Mouse (Mus musculus) brain, adult 2 months (tissue): Measurements from ENCODE around the gene Arpc5.
"Not testable (repeated sequence)": the region's sequence is repeated elsewhere in the genome, so short reads cannot be mapped to it uniquely, and the experiment has no call there.

Source experiments
- DNase-seq: peaks from one replicate; pipeline ENCODE4 v3.0.0; 2011; ENCODE audit warnings: low read depth, low spot score

Gene Arpc5

DNA sequence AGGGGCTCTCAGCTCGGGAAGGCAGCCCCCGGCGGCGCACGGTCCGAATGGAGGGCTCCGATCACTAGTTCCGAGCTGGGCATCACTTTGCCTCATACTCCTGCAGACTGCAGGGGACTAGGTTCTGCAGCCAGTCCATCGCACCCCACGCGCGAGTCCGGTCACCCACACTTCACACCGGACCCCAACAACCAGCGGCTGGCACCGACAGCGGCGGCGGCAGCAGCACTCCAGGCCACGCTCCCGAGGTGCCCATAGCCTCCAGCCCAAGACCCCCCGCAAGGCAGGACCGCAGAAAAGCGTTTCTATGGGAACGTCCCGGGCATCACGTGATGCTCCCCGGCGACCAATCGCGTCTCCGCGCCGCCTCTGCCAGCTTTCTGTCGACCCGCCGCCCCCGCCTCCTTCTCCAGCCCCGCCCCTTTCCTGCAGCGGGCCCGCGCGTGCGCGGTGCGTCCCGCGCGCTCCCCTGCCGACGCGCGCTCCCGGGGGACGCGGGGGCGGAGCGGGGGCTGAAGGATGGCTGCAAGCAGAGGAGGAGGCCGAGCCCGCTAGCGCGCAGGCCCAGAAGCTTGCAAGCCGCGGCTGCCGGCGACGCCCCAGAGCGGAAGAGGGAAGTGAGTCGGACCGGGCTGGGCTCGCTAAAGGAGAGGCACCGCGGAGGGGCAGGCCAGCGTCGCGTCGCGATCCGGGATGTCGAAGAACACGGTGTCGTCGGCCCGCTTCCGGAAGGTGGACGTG is at the start of gene Arpc5, which contains the start of gene Rgl1:
Arpc5 (plus strand) TSS at position 511 of the 741 bp plus-strand sequence.
Rgl1 (minus strand) TSS at position 320 of the 741 bp plus-strand sequence.
- peak; percentile 99 for DNase-seq

DNA sequence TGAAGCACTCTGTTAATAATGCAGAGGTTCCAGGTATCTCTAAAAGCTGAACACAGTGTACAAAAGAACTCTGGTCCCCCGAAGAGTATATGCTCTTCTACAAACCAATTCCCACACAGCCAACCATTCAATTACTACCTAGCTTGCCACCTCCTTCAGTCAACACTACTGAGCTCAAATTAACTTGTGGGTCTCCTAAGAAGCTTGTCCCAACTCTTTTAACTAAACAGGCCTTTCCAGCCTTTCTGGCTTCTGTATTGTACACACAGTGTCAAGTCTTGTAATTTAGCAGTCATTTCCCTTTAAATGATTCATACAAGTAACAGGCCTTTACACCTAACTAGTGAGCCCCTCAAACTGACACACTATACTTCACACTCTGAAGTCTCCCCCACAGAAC is 49.0 kb upstream of the Arpc5 start:
- no peak for DNase-seq

- DNase-seq, result no peak
Measured at GRCm38 (mm10) chr1:152718200-152718599, 48.1 kb upstream of the Arpc5 start.

DNA sequence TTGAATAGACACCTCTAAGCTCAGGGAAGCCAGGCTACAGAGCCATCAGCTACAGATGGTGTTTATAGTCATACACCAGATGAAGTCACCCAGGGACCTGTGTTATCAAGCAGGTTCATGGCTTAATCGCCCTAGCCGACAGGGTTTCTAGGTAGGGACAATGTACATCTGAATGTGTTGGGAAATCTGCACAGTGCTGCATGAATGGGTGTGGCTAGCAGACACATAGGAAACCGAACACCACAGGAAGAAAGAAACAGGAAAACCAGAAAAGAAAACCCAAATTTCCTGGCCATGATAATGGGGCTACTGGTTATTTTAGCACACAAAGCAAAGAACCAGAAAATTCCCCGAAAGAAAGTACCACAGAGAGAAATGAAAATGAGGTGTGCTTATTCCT is 45.4 kb upstream of the Arpc5 start:
- no peak for DNase-seq

DNA sequence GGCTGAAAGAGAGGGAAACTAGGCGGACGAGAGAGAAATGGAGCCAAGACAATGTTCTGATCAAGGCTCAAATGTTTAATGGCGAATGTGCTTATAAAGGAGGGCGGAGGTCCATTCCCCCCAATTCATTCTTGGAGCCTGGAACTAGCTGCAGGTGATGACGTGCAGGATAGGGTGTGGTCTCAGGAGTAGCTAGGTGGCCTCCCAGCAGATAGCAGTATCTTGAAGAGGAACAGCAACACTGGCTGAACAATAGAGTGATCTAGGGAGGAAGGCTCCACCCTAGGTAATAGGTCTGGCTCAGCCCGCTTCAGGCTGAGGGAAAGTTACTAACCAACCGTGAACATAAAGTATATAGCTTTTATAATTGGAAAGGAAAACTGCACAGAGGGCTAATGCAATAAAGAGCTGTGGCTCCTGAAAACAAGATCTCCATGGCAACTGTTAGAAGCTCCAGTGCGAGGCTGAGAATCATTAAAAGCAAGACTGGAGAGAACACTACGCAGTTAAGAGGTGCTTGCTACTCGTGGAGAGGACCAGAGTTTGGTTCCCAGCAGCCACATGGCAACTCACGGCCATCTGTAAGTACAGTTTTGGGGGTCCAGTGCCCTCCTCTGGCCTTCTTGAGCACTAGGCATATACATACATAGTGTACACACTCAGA is 44.7 kb upstream of the Arpc5 start:
- peak; percentile 14 for DNase-seq

GRCm38 (mm10) chr1:152724286-152724685 is 42.1 kb upstream of the Arpc5 start:
- peak; percentile 26 for DNase-seq

- no peak for DNase-seq
Measured at GRCm38 (mm10) chr1:152726095-152726494, 40.2 kb upstream of the Arpc5 start.

DNA sequence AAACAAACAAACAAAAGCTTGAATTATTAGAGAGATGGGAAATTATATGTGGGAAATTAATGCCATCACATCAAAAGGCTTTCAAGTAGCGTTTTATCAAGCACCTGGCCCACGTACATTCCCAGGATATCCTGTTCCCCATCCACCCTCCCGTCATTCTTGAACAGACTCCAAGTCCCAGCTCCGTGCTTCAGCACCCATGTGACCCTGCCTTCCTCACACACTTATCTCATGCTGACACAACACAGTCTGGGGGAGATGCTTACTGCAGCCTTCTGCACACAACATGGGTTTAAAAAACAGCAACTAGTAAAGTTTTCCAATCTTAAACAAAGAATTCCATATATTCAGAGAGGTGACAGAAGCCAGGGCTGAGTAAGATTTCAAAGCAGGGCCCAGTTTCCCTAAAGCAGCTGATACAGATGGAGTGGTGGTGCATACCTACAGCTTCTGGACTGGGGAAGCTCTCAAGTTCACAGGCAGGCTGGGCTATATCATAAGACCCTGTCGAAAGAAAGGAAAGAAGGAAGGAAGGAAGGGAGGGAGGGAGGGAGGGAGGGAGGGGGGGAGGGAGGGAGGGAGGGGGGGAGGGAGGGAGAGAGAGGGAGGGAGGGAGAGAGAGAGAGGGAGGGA is 38.6 kb upstream of the Arpc5 start:
- DNase-seq, result no peak

- DNase-seq, result no peak
Measured at GRCm38 (mm10) chr1:152738793-152739192, 27.5 kb upstream of the Arpc5 start.

DNA sequence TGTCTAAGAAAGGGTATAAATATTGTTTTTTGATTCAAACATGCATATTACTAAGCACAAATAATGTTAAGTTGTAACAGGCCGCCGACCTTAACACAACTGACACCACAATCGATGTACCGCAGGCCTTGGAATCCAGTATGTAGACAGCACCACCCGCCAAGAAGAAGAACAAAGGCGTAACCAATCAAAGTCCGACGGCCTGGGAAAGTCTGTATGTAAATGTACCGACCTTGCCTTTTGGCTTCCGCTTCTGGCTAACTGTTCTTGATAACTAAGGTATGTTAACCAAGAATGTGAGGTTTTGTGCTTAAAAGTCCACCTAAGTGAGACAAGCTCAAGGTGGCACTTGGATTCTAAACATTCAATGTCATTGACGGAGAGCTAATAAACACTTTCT is 27.0 kb upstream of the Arpc5 start:
- no peak for DNase-seq

GRCm38 (mm10) chr1:152743095-152743826 is 23.1 kb upstream of the Arpc5 start:
- no peak for DNase-seq

DNA sequence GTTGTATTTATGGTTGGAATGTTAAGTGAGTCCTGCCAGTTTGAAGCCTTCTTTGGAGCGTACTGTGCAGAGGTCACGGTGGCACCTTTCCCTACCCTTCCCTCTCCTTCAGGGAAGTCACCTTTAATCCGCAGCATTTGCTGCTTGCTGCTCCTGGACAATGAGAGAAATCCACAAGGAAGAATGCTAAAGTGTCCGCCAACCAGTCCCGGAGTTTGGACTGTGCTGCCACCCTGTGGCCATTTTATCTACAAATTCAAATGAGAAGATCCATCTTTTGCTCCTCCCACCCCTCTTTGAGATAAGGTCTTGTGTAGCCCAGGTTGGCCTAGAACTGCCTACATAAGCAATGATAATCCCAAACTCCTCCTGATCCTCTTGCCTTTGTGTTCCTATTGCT is 19.9 kb upstream of the Arpc5 start:
- peak; percentile 88 for DNase-seq

GRCm38 (mm10) chr1:152749276-152749675 is 17.1 kb upstream of the Arpc5 start:
- DNase-seq, result no peak

GRCm38 (mm10) chr1:152750312-152750965 is 15.9 kb upstream of the Arpc5 start, which contains the start of gene Apobec4:
TSS of gene Apobec4 (plus strand) at chr1:152750551.
- peak; percentile 86 for DNase-seq

GRCm38 (mm10) chr1:152761791-152762190 is 4.6 kb upstream of the Arpc5 start:
- DNase-seq, result no peak

GRCm38 (mm10) chr1:152766804-152767748 is 734 bp downstream of the Arpc5 start:
- peak; percentile 28 for DNase-seq

DNA sequence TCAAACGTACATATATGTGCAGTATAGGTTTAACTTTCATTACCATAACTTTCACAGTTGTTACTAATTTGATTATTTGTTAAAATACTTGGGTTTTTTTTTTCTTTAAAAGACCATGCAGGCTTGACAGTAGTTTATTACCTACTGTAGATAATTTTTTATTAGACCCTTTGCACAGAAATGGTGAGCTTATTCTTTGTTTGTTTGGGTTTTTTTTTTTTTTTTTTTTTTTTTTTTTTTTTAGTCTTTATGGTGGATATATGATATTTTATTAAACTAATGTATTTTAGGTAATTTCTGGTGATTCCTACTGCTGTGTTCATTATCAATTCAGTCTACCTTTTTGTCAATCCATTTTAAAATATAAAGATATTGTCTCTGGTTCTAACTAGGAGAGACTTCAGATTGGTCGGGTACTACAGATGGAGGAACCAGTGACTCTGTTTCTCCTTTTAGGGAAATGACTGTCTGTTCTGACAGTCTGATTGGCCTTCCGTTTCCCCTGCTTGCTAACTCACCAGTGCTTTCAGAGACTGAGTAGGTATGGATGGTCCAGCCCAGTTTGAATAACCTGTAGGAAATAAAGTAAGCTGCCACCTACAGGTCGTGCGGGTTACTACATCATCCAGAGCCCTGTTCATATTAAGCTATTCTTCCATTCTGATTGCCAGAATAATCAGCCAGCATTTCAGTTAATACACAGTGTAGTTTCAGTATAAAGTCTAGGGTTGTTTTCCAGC is 1.6 kb downstream of the Arpc5 start:
- DNase-seq, result peak; percentile 94

GRCm38 (mm10) chr1:152771016-152771415 is 4.7 kb downstream of the Arpc5 start:
- peak; percentile 65 for DNase-seq

- DNase-seq, result not testable (repeated sequence)
Measured at GRCm38 (mm10) chr1:152774601-152775000, 8.3 kb downstream of the Arpc5 start.
